22 mouse cellular contexts compared by ENCODE assay signal in the genomic region with DNA sequence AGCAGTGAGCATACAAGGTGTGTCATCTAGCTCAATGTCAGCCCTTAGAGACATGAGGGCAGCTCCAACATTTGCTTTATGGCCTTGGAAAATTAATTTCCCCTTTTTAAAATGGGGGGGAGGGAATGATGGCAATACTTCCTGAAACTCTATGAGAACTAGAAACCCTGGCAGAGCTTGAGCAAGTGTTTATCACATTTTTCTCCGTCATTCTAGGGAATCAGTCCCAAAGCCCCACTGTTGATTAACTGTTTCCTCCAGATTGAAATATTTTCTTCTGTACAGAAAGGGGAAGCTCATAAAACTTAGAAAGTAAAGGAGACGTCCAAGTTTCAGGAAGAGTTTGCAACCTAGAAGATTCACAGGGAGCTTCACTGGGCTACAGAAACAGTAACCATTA.
"Had no signal": no experiment of that assay in that cellular context is flagged by ENCODE, and none has a peak within 500 bp of the region (broad histone marks: within the 10 kb centered on the region; RNA-seq: fewer than 3 reads in every experiment).

No protein-coding gene starts in this region.

- H3K27me3 ChIP-seq: kidney, embryonic 15.5 days; limb, embryonic 13.5 days; liver, embryonic 12.5 days; liver, embryonic 15.5 days; lung, embryonic 15.5 days; midbrain, embryonic 12.5 days; midbrain, embryonic 15.5 days; neural tube, embryonic 12.5 days; neural tube, embryonic 15.5 days; stomach, embryonic 15.5 days had no signal

- H3K4me3 ChIP-seq: kidney, embryonic 15.5 days; layer of hippocampus, adult 2 months; limb, embryonic 10.5 days; limb, embryonic 13.5 days; liver, embryonic 12.5 days; liver, embryonic 15.5 days; lung, embryonic 15.5 days; midbrain, embryonic 12.5 days; midbrain, embryonic 15.5 days; neural tube, embryonic 12.5 days; neural tube, embryonic 15.5 days; stomach, embryonic 15.5 days had no signal

- H3K27ac ChIP-seq: kidney, embryonic 15.5 days; layer of hippocampus, adult 2 months; limb, embryonic 10.5 days; limb, embryonic 13.5 days; liver, embryonic 12.5 days; liver, embryonic 15.5 days; lung, embryonic 15.5 days; midbrain, embryonic 12.5 days; midbrain, embryonic 15.5 days; neural tube, embryonic 12.5 days; neural tube, embryonic 15.5 days; stomach, embryonic 15.5 days had no signal

- H3K4me1 ChIP-seq: kidney, embryonic 15.5 days; limb, embryonic 13.5 days; liver, embryonic 12.5 days; liver, embryonic 15.5 days; lung, embryonic 15.5 days; midbrain, embryonic 12.5 days; midbrain, embryonic 15.5 days; neural tube, embryonic 12.5 days; neural tube, embryonic 15.5 days; stomach, embryonic 15.5 days had no signal

- H3K9me3 ChIP-seq: kidney, embryonic 15.5 days; limb, embryonic 10.5 days; limb, embryonic 13.5 days; liver, embryonic 12.5 days; liver, embryonic 15.5 days; lung, embryonic 15.5 days; midbrain, embryonic 12.5 days; midbrain, embryonic 15.5 days; neural tube, embryonic 12.5 days; neural tube, embryonic 15.5 days; stomach, embryonic 15.5 days had no signal

- DNase-seq: kidney, adult 11 months; kidney, adult 8-10 months; kidney, postnatal 10 days; layer of hippocampus, adult 9-11 months; liver; lung, adult 18-20 months; retina, postnatal 1 day; right cerebral cortex, postnatal 25 days; spleen, adult 18-20 months; thymus, postnatal 25 days had no signal

- ATAC-seq: liver, embryonic 12.5 days; midbrain, embryonic 15.5 days had no signal
